Mouse (Mus musculus) midbrain, embryonic 12.5 days (tissue): ENCODE measurements around the gene Shprh. TPM values are rescaled to one million over a fixed set of nuclear protein-coding genes. Genes with fewer than 3 reads are reported as not detected.
"Not testable (repeated sequence)": the region's sequence is repeated elsewhere in the genome, so short reads cannot be mapped to it uniquely, and the experiment has no call there.

ENCODE experiments used
- ATAC-seq: fragments of 200-750 bp; cut with Nextera tagmentation; 2 replicates; pipeline ENCODE4 v1.8.0; 2017; ENCODE audit warnings: low read depth, moderate TSS enrichment, moderate library complexity; ENCODE audit not compliant: low FRiP score
- H3K27ac ChIP-seq: fragments of 300-500 bp; sonication (generic); replicated peaks from 2 replicates; pipeline ENCODE4 v1.5.1; 2016; ENCODE audit warnings: mild to moderate bottlenecking
- H3K27me3 ChIP-seq: fragments of 300-500 bp; sonication (generic); 2 replicates; pipeline ENCODE4 v1.6.1; 2016; ENCODE audit warnings: mild to moderate bottlenecking
- H3K36me3 ChIP-seq: fragments of 300-500 bp; sonication (generic); 2 replicates; pipeline ENCODE4 v1.6.1; 2016
- H3K4me1 ChIP-seq: fragments of 300-500 bp; sonication (generic); 2 replicates; pipeline ENCODE4 v1.6.1; 2016
- H3K4me2 ChIP-seq: fragments of 300-500 bp; sonication (generic); replicated peaks from 2 replicates; pipeline ENCODE4 v1.6.1; 2016; ENCODE audit warnings: mild to moderate bottlenecking, moderate library complexity
- H3K4me3 ChIP-seq: fragments of 300-500 bp; sonication (generic); 2 replicates; pipeline ENCODE4 v1.5.1; 2016; ENCODE audit warnings: mild to moderate bottlenecking
- H3K9ac ChIP-seq: fragments of 300-500 bp; sonication (generic); replicated peaks from 2 replicates; pipeline ENCODE4 v1.6.1; 2016; ENCODE audit warnings: mild to moderate bottlenecking, moderate library complexity
- H3K9me3 ChIP-seq: fragments of 300-500 bp; sonication (generic); 2 replicates; pipeline ENCODE4 v1.6.1; 2016; ENCODE audit warnings: mild to moderate bottlenecking
- WGBS: fragments of 180-500 bp; shearing (Covaris S2); methylation state at CpG from one replicate; pipeline ENCODE4 v1.1.7; 2016; 5-methylcytosine and 5-hydroxymethylcytosine counted together
- polyA plus RNA-seq: library from polyadenylated mRNA; unstranded; fragments of >200 nt; fragmentation: Nextera tagmentation; extraction: Ambion mirVana; gene quantifications from 2 replicates; pipeline ENCODE4 v1.2.1, GENCODE M21; 2016

Shprh gene
- polyA plus RNA-seq, 1 experiment from 2014 or later, result 33.7 TPM

DNA sequence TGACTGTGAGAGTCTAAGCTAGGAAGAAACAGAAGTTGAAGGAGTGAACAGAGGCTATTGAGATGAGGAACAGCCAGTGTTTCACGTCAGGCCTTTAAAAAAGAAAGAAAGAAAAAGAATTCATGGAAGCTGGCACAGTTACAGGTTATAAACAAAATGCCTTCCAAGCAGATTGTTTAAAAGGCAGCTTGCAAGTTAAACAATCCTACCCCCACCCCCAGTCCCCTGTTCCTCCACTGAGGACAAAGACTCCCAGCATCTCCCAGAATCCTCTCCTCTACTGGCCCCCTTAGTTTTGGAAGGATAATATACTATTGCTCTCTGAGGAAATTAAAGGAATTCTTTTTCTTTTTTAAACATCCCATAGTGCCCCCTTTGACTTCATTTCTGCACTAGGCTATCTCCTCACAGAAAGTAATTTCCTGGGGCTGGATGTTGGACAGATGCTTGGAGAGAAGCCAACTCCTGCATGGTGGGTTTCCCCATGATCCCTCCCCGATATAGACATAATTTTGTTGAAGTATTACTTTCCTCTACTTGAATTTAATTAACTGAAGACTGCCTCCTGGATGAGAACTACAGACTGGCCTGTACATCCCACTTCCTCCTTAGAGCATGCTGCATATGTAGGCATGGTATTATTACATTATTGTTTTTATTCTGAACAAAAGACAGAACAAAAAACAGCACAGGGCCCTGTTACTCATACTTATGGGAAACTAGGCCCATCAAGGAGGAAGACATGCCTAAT lies 101.2 kb downstream of the Shprh start:
- Histone ChIP-seq H3K9me3 (no peaks in the 10 kb centered on the region), H3K27ac (no peak overlapping the region), H3K27me3 (no peaks in the 10 kb centered on the region), H3K9ac (no peak overlapping the region), H3K4me3 (no peak overlapping the region), H3K4me1 (no peaks in the 10 kb centered on the region), H3K36me3 (no peaks in the 10 kb centered on the region), H3K4me2 (no peak overlapping the region)
- WGBS, result 60% methylated on average over 2 of the region's 2 CpGs
- ATAC-seq, result no peak

DNA sequence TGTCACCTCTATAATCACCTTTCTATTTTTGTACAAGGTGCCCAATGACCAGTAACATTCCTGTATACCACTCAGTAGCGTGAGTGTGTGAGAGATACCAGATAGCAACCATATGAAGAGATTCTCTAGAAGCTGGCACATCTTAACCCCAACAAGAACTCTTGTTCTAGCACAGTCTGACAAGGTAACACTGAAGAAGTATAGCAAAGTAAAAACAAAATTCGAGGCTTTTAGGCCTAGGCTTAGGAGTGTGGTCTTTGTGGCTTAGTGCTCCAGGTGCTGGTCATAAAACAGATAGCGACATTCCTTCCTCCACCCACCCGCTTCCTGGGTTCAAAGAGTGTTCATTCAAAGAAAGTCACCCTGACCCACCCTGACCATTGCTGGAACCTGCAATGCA lies 104.4 kb downstream of the Shprh start:
- not testable (repeated sequence) for H3K27ac ChIP-seq, ATAC-seq, H3K4me1 ChIP-seq, H3K27me3 ChIP-seq, H3K4me2 ChIP-seq, H3K9ac ChIP-seq, H3K9me3 ChIP-seq, H3K4me3 ChIP-seq, H3K36me3 ChIP-seq
- WGBS, result 87% methylated on average over 4 of the region's 4 CpGs

DNA sequence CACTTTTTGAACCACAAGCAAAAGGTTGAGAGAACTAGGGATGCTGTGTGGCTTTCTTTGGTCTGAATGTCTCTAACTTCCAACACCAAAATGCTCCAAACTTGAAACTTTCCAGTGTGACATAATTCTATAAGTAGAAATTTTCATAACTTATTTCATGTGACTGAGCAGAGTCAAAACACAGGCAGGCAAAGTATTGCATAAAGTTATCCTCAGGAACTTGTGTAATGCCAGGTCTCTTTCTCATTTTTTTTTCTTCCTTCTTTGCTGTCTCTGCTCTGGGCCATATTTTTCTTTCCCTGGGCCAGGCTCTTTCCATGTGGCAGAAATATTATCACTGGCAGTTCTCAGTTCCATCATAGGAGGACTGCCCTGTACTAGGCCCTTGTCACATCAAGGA lies 110.9 kb downstream of the Shprh start:
- no peak overlapping the region for H3K4me3 ChIP-seq
- 0 out of 2 replicates have a peak, but pooled peaks cover 2% of the 10 kb centered on the region for H3K9me3 ChIP-seq
- ATAC-seq, result no peak
- H3K27me3 ChIP-seq, result no peaks in the 10 kb centered on the region
- no peak overlapping the region for H3K4me2 ChIP-seq
- no peak overlapping the region for H3K9ac ChIP-seq
- no peaks in the 10 kb centered on the region for H3K4me1 ChIP-seq
- H3K27ac ChIP-seq, result no peak overlapping the region
- H3K36me3 ChIP-seq, result no peaks in the 10 kb centered on the region

DNA sequence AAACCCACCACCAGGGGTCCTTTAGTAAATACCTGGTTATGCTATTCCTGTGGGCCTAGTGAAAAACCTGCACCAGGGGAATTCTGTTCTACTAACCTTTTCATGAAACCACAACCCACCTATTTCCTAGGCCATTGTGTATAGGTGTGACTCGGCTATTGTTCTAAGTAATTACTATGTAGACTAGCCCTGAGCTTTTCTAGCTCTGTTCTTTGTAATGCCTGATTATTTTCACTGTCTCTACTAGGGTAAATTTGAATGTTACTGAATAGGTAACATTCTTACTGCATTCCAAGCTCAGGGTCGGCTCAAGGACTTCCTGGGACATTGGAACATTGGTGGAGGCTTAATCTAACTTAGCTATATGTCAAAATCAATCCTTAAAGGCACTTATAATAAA lies 113.1 kb downstream of the Shprh start:
- ATAC-seq, H3K9me3 ChIP-seq, H3K27ac ChIP-seq, H3K36me3 ChIP-seq, H3K4me1 ChIP-seq, H3K27me3 ChIP-seq, H3K4me2 ChIP-seq, H3K9ac ChIP-seq, H3K4me3 ChIP-seq: not testable (repeated sequence)
- 71% methylated on average over 2 of the region's 2 CpGs for WGBS

DNA sequence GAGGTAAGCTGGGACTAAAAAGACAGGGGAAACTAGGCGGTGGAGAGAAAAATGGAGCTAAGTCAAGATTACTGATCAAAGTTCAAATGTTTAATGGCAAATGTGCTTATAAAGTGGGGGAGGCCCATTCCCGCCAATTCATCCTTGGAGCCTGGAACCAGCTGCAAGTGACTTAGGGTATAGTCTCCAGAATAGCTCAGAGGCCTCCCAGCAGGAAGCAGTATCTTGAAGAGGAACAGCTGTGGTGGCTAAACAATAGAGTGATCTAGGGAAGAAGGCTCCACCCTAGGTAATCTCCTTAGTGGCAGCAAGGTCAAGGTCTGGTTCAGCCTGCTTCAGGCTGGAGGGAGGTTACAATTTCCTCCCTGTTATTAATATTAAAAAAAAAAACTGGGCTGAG lies 114.6 kb downstream of the Shprh start:
- H3K9me3 ChIP-seq, H3K9ac ChIP-seq, H3K4me3 ChIP-seq, H3K36me3 ChIP-seq, ATAC-seq, H3K4me1 ChIP-seq, H3K27ac ChIP-seq, H3K27me3 ChIP-seq, H3K4me2 ChIP-seq: not testable (repeated sequence)
- WGBS, result 78% methylated on average over 2 of the region's 2 CpGs

Other genes starting within 250 kb of the Shprh start
- 0.61 and 1.0 TPM in 2 replicates for gene Grm1, start 67.1 kb upstream of the Shprh start, polyA plus RNA-seq
- gene Fbxo30, start 131.9 kb downstream of the Shprh start, polyA plus RNA-seq, result 51.0 and 53.5 TPM in 2 replicates
- gene Epm2a, start 194.0 kb downstream of the Shprh start, polyA plus RNA-seq, result 1.6 and 2.5 TPM in 2 replicates